20 mouse cellular contexts compared by ENCODE assay signal in the genomic region with DNA sequence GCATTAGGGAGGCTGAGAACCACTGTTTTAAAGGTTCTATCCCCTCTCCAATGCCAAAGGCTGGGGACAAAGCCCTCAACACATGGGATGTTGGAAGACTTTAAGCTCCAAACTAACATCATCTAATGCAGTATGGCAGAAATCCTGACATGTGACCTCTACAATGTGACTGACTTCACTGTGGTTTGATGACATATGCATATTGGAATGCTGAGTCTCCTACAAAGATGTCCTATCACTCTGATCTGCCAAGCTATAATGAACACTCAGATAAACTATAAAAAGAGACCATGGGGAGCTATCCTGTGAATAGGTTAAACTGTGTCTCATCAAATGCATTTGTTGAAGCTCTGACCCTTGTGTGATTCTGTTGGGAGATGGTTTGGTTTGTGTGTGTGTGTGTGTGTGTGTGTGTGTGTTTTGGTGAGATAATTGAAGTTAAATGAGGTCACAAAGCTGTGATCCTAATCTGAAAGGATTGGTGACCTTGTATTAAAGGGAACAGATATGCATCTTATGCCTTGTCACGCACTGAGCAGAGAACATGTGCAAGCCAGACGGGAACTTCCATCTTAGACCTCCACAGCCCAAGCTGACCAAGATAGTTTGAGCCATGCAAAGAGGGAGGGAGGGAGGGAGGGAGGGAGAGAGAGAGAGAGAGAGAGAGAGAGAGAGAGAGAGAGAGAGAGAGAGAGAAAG.
"Had no signal": no experiment of that assay in that cellular context is flagged by ENCODE, and none has a peak within 500 bp of the region (broad histone marks: within the 10 kb centered on the region; RNA-seq: fewer than 3 reads in every experiment).

No protein-coding gene starts in this region.

- H3K4me2 ChIP-seq: limb, embryonic 13.5 days; liver, embryonic 13.5 days; midbrain, embryonic 12.5 days; midbrain, embryonic 15.5 days; neural tube, embryonic 13.5 days; stomach, embryonic 15.5 days had no signal

- H3K36me3 ChIP-seq: limb, embryonic 13.5 days; stomach, embryonic 15.5 days had no signal

- H3K27me3 ChIP-seq: limb, embryonic 13.5 days; liver, embryonic 13.5 days; midbrain, embryonic 12.5 days; midbrain, embryonic 15.5 days; neural tube, embryonic 13.5 days; stomach, embryonic 15.5 days had no signal

- H3K4me3 ChIP-seq: limb, embryonic 10.5 days; limb, embryonic 13.5 days; liver, embryonic 13.5 days; midbrain, embryonic 12.5 days; midbrain, embryonic 15.5 days; neural tube, embryonic 13.5 days; stomach, embryonic 15.5 days had no signal

- DNase-seq: kidney, adult 18-20 months; kidney, adult 9 months; kidney, postnatal 14 days; kidney, postnatal 4 days; liver; liver, embryonic 13.5 days; lung, adult 2 months; lung, postnatal 14 days; right cerebral cortex, adult 18-20 months; right cerebral cortex, postnatal 14 days; spleen, adult 18-20 months; thymus, adult 2 months; thymus, postnatal 14 days; thymus, postnatal 4 days had no signal
